Mouse (Mus musculus): ENCODE measurements around the gene Rchy1.
"Not testable (repeated sequence)": the region's sequence is repeated elsewhere in the genome, so short reads cannot be mapped to it uniquely, and the experiment has no call there.

DNA sequence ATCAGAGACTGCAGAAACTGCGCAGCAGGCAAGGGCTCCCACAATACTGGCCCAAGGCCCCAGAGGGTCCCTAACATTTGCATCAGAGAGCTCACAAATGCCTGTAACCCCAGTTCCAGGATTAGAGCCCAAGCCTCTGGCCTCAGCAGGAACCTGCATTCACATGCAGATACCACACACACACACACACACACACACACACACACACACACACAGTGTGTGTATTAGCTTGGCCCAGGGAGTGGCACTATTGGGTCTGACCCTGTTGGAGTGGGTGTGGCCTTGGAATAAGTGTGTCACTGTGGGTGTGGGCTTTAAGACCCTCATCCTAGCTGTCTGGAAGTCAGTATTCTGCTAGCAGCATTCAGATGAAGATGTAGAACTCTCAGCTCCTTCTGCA, 17.3 kb downstream of the Rchy1 start:
- not testable (repeated sequence) for TF ChIP-seq EP300 (optimal IDR thresholded peaks at IDR 0.05); CTCF (IDR thresholded peaks at IDR 0.05; ENCODE audit: low read depth)

All from stomach, postnatal 0 days (tissue).